Comparison of ENCODE assay signal across 8 mouse cellular contexts in genomic region chr10:41598221-41598620, GRCm38 (mm10).
DNase-seq lines count a peak whose midpoint lies in the region.

No protein-coding gene starts in this region.

- intact Hi-C loops in heart, postnatal 25 days (cut with DNase I) = no loop called here

- DNase-seq in heart, adult 11 months = peak; percentile 93
- DNase-seq in heart, postnatal 25 days (ENCODE audit: low spot score) = no peak
- peak; percentile 56 for DNase-seq in cerebellum, adult 8-10 months
- peak; percentile 24 for DNase-seq in heart, adult 8-10 months (ENCODE audit: low spot score)
- peak; percentile 52 for DNase-seq in skeletal muscle tissue, adult 2 months (ENCODE audit: low read depth, low spot score)
- no peak for DNase-seq in kidney, adult 18-20 months
- no peak for DNase-seq in spleen, adult 12 weeks (ENCODE audit: low spot score)
- no peak for DNase-seq in right cerebral cortex, adult 18-20 months

Comparison
In these comparisons a context has a peak if more than half of its experiments do, and no peak if none do; other contexts are left out.
1. DNase-seq: peak in heart, adult 11 months (single experiment), cerebellum, adult 8-10 months (single experiment), heart, adult 8-10 months (single experiment) and skeletal muscle tissue, adult 2 months (single experiment); none in heart, postnatal 25 days (single experiment), kidney, adult 18-20 months (single experiment), spleen, adult 12 weeks (single experiment) and right cerebral cortex, adult 18-20 months (single experiment).